Mouse (Mus musculus) heart, adult 11 months (tissue): Measurements from ENCODE around the gene Tmem131l.

Experiments
- DNase-seq: peaks from one replicate; pipeline ENCODE4 v3.0.0; 2022

Gene Tmem131l

DNA sequence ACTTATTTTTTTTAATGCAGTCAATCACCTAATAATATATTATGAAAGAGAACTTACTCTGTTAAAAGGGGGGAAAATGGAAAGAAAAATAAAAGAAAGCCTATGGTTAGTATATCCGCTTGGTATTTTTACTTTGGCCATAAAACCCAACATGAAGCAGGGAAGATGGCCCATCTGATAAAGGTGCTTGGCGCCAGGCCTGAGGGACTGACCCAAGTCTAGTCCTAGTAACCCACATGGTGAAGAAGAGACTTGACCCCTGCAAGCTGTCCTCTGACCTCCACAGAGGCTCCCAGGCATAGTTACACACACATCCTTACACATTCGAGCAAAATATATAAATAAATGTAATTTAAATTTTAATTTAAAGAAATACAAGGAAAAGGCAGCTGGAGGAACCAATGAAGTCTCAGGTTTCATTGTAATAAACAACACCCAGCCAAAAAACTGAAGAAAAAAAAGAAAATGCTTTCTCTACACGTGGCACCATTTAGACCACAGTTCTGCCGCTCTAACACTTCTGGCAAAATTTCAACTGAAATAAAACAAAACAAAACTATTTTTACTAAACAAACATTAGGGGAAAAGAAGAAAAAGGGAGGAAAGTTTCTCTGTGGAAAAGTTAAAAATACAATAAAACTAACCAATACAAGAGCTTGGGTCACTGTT is 28.8 kb downstream of the Tmem131l start:
- DNase-seq, result no peak

DNA sequence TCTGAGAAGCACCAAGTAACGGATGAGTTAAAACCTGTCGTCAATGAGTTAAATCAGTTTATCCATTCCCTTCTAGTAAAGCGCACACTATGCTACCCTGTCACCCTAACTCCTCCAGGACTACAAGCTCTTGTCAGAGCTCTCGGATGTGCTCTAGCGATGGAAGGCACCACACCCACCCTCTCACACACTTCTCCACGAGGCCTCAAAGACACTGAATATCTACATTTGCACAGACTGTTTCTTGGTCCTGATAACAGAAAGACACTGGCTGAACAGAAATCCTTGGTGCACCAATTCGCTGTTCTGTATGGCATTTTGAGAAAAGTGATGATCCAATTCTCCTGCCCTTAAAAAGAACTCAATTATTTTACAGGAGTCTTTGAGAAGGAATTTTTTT is 34.0 kb downstream of the Tmem131l start:
- no peak for DNase-seq

DNA sequence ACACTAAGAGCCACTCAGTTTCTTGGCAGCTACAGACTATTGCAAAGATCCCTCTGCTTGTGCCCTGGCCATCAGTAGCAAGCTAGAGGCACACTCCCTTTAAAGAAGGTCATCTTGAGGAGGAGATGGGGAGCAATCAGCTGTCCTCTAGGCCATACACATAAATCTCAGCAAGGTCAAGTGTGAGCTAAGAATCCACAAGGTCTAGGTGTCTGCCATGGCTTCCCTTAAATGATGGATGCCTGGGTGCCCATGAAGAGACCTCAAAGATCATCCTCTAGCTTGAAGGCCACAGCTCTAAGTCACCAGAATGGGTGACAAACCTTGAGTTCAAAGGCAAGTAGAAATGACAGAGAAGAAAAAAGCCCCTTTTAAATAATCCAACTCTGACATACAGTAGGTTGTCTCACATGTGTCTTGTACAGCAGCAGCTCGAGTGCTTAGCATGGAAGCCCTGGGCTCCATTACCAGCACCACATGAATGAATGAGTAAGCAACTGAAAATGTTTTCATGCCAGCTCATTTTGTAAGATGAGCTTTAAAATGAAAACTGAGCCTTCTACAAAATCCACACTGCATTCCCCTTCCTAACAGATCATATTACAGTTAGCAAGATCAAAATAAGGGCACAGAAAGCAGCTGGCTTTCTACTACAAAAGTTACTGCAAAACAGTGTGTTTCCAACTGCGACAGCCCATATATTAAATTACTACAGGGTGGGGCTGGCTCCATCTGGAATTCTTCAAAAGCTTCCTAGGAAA is 35.5 kb downstream of the Tmem131l start:
- no peak for DNase-seq

DNA sequence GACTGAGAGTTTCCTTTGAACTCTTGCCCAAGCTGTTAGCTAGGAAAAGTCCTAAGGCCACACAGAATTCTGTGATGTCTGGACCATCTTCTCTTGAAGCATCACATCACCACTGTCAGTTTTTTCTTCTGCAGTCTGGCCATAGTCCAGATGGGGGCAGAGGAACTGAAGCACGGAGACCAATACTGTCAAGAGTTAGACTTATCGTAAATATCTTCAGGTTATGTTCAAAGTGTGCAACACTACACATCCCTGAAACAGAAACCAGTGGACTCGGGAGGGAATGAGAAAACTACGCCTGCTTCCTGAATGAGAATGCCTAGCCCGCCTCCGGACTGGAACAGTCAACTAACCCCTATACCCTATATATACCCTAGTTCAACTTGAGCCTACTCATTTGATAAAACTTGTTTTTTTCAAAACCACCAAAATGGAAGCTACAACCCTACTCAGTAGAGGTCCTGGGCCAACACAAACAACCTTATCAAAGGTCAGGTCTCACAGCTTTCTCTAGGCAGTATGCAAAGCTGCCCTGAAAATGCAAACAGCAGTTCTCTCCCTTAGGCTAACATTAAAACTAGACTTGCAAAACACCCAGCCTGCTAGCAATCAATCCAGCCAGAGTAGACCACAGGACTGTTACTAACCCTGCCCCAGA is 37.4 kb downstream of the Tmem131l start:
- no peak for DNase-seq

DNA sequence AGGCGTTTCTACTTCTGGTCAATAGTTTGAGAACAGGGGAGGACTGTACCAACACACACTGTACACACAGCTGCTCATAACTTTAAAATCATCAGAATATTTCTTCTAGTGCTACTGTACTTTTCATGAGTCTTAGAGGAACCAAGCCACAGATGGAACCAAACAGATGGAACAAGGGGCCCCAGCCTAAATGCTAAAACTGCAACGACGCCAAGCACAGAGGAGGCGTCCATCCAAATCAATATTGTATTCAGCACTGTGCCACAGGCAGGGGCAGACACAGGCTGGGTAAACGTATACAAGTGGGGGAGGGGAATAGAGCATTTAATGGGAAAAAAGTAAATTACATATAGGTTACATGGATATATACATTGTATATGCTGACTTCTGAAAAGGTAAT is 42.4 kb downstream of the Tmem131l start:
- no peak for DNase-seq

DNA sequence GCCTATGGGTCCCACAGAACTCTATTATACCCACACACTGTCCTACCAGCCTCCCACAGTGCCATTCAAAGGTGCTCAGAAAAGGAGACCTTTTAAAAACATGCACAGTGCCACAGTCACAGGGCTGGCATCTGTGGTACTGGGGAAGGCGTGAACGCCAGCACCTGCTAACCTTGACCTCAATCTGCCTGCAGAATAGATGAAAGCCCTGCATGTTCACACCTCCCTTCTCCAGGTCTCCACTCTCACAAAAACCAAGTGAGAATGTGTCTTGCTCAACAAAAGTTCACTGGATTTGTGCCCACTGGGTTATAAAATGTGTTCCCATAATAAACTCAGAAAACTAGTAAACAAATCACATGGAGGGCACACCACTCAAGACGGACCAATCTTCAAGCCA is 42.9 kb downstream of the Tmem131l start:
- DNase-seq, result no peak

DNA sequence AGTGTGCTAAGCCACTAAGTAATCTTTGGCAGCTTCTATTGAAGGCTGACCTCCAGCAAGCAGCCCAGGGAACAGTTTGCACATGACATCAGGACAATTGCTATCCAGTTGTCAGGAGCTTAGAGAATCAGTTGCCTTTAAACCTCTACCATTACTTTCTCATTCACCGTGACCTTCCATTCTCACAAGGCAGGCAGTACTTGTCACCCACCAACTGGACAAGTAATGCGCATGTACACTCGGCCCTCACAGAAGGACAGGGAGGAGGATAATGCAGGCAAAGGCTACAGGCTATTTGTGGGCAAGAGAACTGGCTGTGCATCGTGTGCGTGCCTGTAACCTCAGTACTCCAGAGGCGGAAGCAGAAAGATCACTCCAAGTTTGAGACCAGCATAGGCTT is 43.9 kb downstream of the Tmem131l start:
- no peak for DNase-seq

DNA sequence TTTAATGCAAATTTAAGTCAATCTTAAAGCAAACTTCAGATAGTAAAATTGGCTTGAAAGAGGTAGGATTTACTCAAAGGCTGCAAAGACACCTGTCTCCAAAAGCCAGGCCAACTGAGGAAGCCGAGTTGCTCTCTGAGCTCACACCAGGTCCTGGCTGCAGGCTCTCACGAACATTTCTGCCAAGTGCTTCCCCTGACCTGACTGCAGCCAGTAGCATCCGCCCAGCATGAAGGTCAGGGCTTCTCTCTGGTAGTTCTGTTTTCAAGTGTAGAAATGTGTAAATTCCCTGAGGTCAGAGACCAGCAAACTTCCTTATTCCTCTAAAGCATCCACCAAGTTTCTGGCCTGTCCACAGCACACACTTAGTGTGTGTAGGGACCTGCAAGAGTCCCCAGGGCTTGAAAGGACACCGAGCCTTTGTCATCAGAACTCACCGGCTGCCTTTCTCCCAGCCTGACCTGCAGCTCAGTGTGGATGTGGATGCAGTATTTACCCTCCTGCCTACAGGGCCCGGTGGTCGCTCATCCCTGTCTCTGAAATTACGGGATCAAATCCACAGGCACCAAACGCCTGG is 44.6 kb downstream of the Tmem131l start:
- DNase-seq, result no peak

DNA sequence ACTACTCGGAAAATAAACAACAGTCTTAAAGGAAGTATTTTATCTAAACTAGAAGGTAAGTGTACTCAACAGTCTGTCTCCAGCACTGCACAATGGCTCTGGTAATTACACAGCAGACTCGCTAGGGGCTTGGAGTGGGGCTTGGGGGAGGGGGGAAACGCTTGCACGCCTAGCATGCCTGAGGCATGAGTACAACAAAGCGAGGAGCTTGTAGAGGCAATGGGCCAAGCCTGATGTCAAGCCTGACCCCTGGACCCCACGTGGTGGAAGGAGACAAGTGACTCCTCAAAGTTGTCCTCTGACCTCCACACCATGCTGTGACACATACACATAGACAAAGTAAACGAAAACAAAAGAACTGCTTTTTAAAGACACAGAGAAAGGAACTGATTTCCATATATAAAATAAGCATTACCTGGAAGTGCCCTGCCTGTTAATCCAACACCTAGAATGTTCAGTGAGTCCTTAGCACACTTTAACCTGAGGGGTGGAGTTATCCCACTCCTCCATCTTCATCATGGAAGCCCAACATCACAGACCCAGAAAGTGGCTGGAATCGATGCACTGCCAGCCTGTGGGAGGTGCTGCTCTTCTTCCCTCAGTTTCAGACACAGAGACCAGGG is 45.6 kb downstream of the Tmem131l start:
- no peak for DNase-seq

DNA sequence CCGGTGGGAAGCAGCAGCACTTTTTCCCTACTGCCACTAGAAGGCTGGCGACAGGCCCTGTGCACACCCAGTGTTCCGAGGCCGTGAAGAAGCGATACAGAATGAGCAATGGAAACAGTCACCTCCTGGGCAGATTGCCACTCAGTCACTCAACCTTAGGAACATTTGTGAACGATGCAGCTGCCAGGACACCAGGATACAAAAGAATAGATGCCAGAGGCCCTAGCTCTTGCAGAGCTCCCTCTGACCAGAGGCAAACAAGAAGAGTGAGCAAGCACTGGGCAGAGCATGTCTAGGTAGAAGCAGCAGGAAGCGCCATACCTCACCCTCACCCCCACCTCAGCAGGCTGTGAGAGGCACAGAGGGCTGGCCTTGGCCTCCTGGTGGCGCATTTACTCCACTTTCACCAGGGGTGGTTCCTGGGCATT is 46.9 kb downstream of the Tmem131l start:
- peak; percentile 98 for DNase-seq

DNA sequence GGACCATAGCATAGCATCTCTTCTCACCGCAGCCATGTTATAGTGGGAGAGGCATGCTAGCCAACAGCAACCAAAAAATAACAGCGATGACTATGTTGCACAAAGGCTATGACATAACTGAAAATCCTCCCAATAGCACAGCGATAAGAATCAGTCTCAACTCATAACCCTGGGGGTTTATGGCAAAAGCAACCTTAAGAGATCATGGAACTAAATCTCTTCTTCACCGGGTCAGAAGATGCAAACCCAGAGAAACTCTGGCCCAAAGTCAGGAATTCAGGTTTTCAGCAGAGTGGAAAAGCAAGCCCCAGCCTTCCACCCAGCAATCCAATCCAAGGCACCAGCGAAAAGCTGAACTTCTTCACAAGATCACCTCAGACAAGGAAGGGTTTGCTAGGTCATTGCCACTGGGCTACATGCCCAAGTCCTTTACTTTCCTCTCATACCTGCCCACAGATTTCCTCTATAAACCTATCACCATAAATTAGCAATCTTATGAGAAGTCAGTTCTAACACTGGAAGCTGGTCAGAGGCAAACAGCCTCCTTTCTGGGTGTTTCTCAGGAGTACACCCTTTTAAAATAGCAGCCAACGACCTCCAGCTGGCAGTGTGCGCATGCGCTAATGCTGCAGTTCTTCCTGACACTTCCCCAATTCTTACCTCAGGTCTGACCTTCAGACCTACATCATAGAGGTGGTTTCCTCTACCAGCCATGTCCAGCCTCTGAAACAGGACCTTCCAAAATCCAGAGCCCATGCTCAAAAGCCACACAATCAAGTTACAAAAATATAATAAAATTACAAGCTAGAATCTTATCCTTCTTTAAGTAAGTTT is 48.1 kb downstream of the Tmem131l start:
- no peak for DNase-seq

DNA sequence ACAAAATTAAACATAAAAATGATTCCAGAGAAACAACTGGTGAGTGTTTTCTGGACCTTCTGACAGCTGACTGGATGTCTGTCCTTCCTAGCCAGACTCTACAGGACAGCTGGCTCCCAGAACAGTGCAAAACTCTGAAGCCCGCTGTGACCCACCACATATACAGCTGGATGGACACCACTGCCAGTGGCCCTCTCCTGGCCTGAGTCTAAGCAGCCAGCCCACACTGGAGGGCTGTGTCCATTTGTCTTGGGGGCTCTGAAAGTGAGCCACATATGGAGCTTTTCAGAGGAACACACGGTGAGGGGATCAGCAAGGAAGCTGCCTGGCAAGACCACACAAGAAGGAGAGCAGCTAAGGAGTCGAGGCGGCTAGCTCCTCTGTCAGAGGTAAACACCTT is 51.8 kb downstream of the Tmem131l start:
- no peak for DNase-seq

DNA sequence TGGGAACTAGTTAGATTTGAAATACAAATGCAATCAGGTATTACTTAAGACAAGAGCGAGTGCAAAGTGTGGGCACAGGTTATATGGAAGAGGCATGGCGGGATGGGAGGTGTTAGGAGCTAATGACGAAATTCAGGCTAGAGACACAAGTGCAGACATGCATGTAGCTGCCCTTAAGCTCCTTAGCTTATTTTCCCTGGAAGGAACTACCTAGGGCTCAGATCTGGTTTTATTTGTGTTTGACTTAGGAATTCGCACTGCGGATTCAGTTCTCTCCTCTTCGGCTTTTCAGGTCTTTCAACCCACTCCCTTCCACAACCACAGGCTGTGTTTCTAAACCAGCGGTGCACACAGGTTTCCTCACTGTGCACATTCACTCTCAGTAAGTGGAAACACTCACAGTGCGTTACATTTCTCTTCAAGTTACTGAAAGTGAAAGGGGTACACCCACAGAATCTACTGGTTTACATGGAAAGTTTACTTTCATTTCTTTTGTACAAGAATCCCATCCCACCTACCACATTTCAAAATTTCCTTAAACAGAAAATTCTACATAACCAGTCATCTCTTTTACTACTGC is 52.4 kb downstream of the Tmem131l start:
- no peak for DNase-seq

DNA sequence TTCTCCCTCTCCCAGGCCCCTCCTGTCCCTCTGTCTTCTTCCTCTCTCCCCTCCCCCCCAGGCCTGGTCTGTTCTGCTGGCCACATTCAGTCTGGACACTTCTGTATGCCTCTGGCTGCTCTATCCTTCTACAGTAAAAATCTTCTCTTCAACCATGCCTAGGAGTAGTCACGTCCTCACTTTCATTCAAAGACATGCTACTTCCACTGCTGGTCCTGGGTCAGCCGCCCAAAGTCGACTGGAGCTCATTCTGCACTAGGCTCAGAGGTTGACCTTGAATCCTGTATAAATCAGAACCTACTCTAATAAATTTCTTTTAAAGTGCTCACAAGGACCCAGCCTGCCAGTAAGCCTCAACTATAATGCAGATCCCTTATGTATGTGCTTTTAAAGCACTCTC is 53.2 kb downstream of the Tmem131l start:
- DNase-seq, result no peak

DNA sequence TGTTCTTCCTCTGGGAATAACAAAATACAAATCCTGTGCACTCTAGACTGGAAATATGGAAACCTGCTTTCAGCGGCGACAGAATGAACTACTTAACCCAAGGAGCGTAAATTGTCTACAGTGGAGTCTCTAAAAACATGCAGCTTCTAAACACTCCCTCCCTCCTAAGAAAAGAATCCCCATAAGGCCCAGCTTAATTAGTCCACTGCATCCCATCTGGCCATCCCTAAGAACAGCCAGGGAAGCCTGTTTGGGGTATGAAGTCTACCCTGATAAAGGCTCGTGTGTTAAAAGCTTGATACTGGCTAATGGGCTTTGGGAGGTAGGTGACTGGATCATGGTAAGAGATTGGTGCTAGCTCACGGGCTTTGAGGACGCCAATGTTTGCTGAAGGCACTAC is 54.5 kb downstream of the Tmem131l start:
- DNase-seq, result no peak

DNA sequence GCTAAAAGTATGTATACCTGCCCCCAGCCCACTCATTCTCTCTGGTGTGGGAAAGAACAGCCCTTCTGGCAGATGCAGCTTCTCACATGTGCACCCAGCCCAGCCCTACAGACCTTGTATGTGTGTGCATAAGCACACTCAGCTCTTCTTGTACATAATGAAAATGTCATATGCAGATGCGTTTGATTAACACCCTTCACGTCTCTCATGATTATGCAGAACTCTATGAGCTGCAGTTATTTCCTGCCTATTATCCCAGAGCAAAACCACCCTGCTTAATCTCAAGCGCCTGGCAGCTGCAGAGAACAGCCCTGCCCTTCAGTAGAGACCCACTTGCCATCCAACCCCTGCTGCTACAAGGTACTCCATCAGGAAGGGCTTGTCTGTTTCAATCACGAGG is 55.6 kb downstream of the Tmem131l start:
- DNase-seq, result no peak

DNA sequence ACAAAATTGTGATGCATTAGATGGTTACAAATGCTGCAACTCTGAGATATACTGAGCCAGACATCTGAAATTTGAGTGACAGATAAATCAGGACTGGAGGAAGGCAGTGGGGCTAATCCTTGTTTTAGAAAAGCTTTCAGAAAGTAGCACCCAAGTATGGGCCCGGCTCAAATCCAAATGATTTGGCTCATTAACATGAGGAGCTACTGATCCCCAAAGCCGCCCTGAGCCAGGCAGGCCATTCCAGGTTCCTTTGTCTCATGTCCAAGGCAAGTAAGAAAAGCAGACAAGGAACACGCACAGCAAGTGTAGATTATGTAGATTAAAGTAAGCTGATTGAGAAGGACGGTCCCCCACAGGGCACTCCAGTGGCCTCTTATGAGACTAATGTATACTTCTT is 57.2 kb downstream of the Tmem131l start:
- DNase-seq, result no peak

DNA sequence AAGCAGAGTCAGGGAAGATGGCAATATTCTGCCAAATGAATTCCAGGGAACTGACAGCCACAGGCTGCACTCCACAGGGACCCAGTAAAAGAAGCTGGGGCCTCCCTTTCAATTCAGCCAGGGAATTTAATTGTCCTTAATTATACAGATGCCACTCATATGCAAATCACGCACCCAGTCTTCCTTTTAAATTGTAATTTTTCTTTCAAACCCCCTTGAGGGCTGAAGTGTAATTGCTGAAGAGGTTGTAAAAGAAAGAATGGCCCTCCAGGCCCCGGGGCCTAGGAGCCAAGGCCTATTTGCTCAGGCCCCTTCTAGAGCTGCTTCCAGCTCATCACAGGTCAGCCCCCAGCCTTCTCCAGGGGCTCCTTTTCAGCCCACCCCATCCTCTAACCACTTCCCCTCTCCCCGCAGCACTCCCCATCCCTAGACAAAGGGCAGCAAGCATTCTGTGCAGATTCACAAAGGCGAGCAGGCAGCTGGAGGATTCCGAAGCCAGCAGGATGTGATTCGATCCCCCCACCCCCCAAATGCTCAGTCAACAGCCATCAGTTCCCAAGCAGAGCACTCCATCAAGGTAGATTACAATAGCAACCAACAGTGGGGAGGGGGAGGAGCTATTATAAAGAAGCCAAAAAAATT is 59.6 kb downstream of the Tmem131l start:
- peak; percentile 81 for DNase-seq

DNA sequence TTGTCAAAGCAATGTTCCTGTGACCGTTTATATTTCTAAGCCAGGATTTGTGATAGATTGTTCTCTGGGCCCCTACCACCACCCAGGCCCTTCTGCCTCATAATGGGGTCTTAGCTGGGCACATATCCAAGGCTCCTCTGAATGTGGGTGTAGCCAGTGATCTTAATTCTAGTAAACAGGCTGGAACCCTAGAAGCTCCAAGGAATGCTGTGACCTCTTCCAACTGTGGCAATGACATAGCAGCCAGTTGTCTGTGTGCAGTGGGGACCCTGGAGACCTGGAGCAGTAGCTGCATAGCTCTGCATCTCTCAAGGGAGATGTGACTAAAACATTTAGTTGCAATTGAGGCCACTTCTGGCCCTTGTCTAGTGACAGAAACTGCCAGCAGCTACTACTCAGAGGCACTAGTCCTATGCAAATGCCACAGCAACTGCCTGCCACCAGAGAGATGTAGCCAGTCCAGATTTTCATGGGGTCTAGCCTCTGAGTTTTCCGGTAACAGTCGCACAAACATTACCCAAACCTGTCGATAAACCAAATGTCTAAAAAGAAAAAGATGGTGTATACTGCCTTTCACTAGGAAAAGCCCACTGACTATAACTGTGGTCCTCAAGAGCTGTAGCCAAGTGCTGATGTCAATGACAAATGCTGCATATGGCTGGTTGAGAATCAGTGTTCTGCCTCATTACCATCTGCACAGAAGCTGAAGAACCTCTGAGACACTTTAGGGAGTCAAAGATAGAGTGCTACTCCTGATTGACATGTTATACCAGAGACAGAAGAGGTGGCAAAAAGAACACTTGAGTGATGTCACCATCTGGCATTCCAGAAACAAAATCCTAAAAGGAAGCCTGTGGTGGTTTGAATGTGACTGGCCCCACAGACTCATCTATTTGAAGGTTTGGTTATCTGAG is 61.2 kb downstream of the Tmem131l start:
- peak; percentile 91 for DNase-seq

DNA sequence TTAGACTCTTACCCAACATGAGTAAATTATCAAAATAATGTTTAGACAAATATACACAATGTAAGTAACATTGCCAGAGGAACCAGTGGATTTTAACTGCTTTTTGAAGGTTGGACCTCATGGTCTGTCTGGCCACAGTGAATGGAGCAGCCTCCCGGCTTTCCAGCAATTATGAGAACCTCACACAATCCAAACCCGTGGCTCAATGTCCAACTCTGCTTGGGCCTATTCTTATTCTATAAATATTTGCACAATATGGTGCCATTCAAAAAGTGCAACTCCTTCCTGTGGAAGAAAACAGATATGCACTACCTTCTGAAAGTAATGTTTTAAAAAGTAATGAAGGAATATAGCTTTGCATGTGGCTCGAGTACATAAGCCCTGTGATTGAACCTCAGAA is 62.2 kb downstream of the Tmem131l start:
- DNase-seq, result peak; percentile 39
